Mouse (Mus musculus): ENCODE measurements around the gene Chfr. TPM values are rescaled to one million over a fixed set of nuclear protein-coding genes. Genes with fewer than 3 reads are reported as not detected.
A peak's percentile ranks its signal among the peaks of the same experiment; 100 is the strongest.
"Not testable (repeated sequence)": the region's sequence is repeated elsewhere in the genome, so short reads cannot be mapped to it uniquely, and the experiment has no call there.

The Chfr gene
- total RNA-seq, 2 experiments from 2014 or later: 42.5 to 62.2 TPM

GRCm38 (mm10) chr5:110106901-110107564 is 28.6 kb upstream of the Chfr start:
- intact Hi-C loops (cut with DNase I): loop anchor here (1.0 to 10.0 kb wide), 3 partner anchors 12 to 1742 kb away; partner anchors contain the start of genes Crlf2 and Gm42517

GRCm38 (mm10) chr5:110107581-110108304 is 27.9 kb upstream of the Chfr start, which contains the start of gene Gtpbp6:
Gene Gtpbp6 (minus strand): TSS chr5:110108197.
- DNase-seq (ENCODE audit: low spot score in 2 of 2): peak; percentile 94 to 96
- intact Hi-C loops (cut with DNase I): loop anchor here (1.0 to 10.0 kb wide), 3 partner anchors 12 to 1743 kb away; partner anchors contain the start of genes Crlf2 and Gm42517

More at GRCm38 (mm10) chr5:110106901-110107564, 28.6 kb upstream of the Chfr start:
- DNase-seq (ENCODE audit: low spot score in 2 of 2): peak; percentile 33 to 40

- DNase-seq (ENCODE audit: low spot score in 2 of 2): no peak
- intact Hi-C loops (cut with DNase I): loop anchor here (5.0 to 10.0 kb wide), 2 partner anchors 551 to 1743 kb away; partner anchors contain the start of genes Crlf2 and Gm42517
Measured at GRCm38 (mm10) chr5:110108305-110108628, 27.4 kb upstream of the Chfr start.

- intact Hi-C loops (cut with DNase I): loop anchor here (2.0 to 10.0 kb wide), 3 partner anchors 25 to 1745 kb away; partner anchors contain the start of genes Chfr, Crlf2 and Gm42517
- peak; percentile 90 to 93 for DNase-seq (ENCODE audit: low spot score in 2 of 2)
Measured at GRCm38 (mm10) chr5:110109991-110110441, 25.6 kb upstream of the Chfr start, which contains the start of gene Zfp605. Gene Zfp605 (plus strand): TSS chr5:110110092.

GRCm38 (mm10) chr5:110122380-110122779 is 13.3 kb upstream of the Chfr start:
- DNase-seq (ENCODE audit: low spot score in 2 of 2); intact Hi-C loops (cut with DNase I): not testable (repeated sequence)

GRCm38 (mm10) chr5:110136087-110136464 is 434 bp downstream of the Chfr start:
- no peak for DNase-seq (ENCODE audit: low spot score in 2 of 2)
- intact Hi-C loops (cut with DNase I): no loop called here

GRCm38 (mm10) chr5:110137816-110138215 is 2.2 kb downstream of the Chfr start:
- DNase-seq (ENCODE audit: low spot score in 2 of 2): no peak
- intact Hi-C loops (cut with DNase I): no loop called here

GRCm38 (mm10) chr5:110139325-110139724 is 3.7 kb downstream of the Chfr start:
- intact Hi-C loops (cut with DNase I): no loop called here
- no peak for DNase-seq (ENCODE audit: low spot score in 2 of 2)

- no peak for DNase-seq (ENCODE audit: low spot score in 2 of 2)
- intact Hi-C loops (cut with DNase I): no loop called here
Measured at GRCm38 (mm10) chr5:110140424-110140823, 4.8 kb downstream of the Chfr start.

GRCm38 (mm10) chr5:110142309-110142708 is 6.7 kb downstream of the Chfr start:
- intact Hi-C loops (cut with DNase I): no loop called here
- DNase-seq (ENCODE audit: low spot score in 2 of 2): no peak

GRCm38 (mm10) chr5:110143007-110143406 is 7.4 kb downstream of the Chfr start:
- DNase-seq (ENCODE audit: low spot score in 2 of 2): no peak
- intact Hi-C loops (cut with DNase I): no loop called here

- DNase-seq (ENCODE audit: low spot score in 2 of 2): no peak
- intact Hi-C loops (cut with DNase I): no loop called here
Measured at GRCm38 (mm10) chr5:110169374-110169773, 33.7 kb downstream of the Chfr start.

GRCm38 (mm10) chr5:110176362-110177020 is 40.8 kb downstream of the Chfr start, which contains the start of gene Golga3:
Gene Golga3 (plus strand): TSS chr5:110176701.
- peak; percentile 85 to 86 for DNase-seq (ENCODE audit: low spot score in 2 of 2)
- intact Hi-C loops (cut with DNase I): no loop called here

- no peak for DNase-seq (ENCODE audit: low spot score in 2 of 2)
- intact Hi-C loops (cut with DNase I): no loop called here
Measured at GRCm38 (mm10) chr5:110177021-110177420, 41.4 kb downstream of the Chfr start.

GRCm38 (mm10) chr5:110178628-110179027 is 43.0 kb downstream of the Chfr start:
- intact Hi-C loops (cut with DNase I): no loop called here
- no peak for DNase-seq (ENCODE audit: low spot score in 2 of 2)

GRCm38 (mm10) chr5:110181716-110182115 is 46.1 kb downstream of the Chfr start:
- intact Hi-C loops (cut with DNase I): no loop called here
- no peak for DNase-seq (ENCODE audit: low spot score in 2 of 2)

- DNase-seq (ENCODE audit: low spot score in 2 of 2): no peak
- intact Hi-C loops (cut with DNase I): loop anchor here (5.0 kb wide), 1 partner anchor 49 kb away; no protein-coding TSS in a partner anchor
Measured at GRCm38 (mm10) chr5:110203164-110203895, 67.7 kb downstream of the Chfr start.

- no peak for DNase-seq (ENCODE audit: low spot score in 2 of 2)
- intact Hi-C loops (cut with DNase I): loop anchor here (5.0 kb wide), 1 partner anchor 48 kb away; no protein-coding TSS in a partner anchor
Measured at GRCm38 (mm10) chr5:110204777-110205176, 69.1 kb downstream of the Chfr start.

GRCm38 (mm10) chr5:110211312-110211711 is 75.7 kb downstream of the Chfr start:
- no peak for DNase-seq (ENCODE audit: low spot score in 2 of 2)
- intact Hi-C loops (cut with DNase I): no loop called here
